Mouse (Mus musculus): ENCODE measurements around the gene Arrdc5. TPM values are rescaled to one million over a fixed set of nuclear protein-coding genes. Genes with fewer than 3 reads are reported as not detected.

Gene Arrdc5
- polyA plus RNA-seq, 1 experiment: not detected

GRCm38 (mm10) chr17:56331256-56331655 lies 31.2 kb upstream of the Arrdc5 start:
- TF ChIP-seq POLR2A (IDR thresholded peaks at IDR 0.05; ENCODE audit: low read depth, low read length): no peak
- TF ChIP-seq CTCF (IDR thresholded peaks at IDR 0.05; ENCODE audit: borderline replicate concordance, insufficient read depth, low read length): no peak
- Histone ChIP-seq H3K4me3 (ENCODE audit: insufficient read depth, low read length) (no peak overlapping the region), H3K27ac (ENCODE audit: insufficient read depth, low read length) (no peak overlapping the region), H3K4me1 (ENCODE audit: control insufficient read depth, insufficient read depth, low read length) (peaks cover 7% of the 10 kb centered on the region; the same call in 1 of the 2 replicates)

- Histone ChIP-seq H3K27ac (ENCODE audit: insufficient read depth, low read length) (no peak overlapping the region), H3K4me3 (ENCODE audit: insufficient read depth, low read length) (no peak overlapping the region), H3K4me1 (ENCODE audit: control insufficient read depth, insufficient read depth, low read length) (peaks cover 7% of the 10 kb centered on the region; the same call in 1 of the 2 replicates)
- TF ChIP-seq POLR2A (IDR thresholded peaks at IDR 0.05; ENCODE audit: low read depth, low read length): no peak
- TF ChIP-seq CTCF (IDR thresholded peaks at IDR 0.05; ENCODE audit: borderline replicate concordance, insufficient read depth, low read length): no peak
These were observed 30.3 kb upstream of the Arrdc5 start for GRCm38 (mm10) chr17:56330345-56330744.

GRCm38 (mm10) chr17:56329267-56329666 lies 29.2 kb upstream of the Arrdc5 start:
- Histone ChIP-seq H3K27ac (ENCODE audit: insufficient read depth, low read length) (no peak overlapping the region), H3K4me1 (ENCODE audit: control insufficient read depth, insufficient read depth, low read length) (peaks cover 4% of the 10 kb centered on the region; the same call in 1 of the 2 replicates), H3K4me3 (ENCODE audit: insufficient read depth, low read length) (no peak overlapping the region)
- no peak for TF ChIP-seq POLR2A (IDR thresholded peaks at IDR 0.05; ENCODE audit: low read depth, low read length)
- no peak for TF ChIP-seq CTCF (IDR thresholded peaks at IDR 0.05; ENCODE audit: borderline replicate concordance, insufficient read depth, low read length)

- Histone ChIP-seq H3K4me3 (ENCODE audit: insufficient read depth, low read length) (peak overlapping the region; percentile 75), H3K4me1 (ENCODE audit: control insufficient read depth, insufficient read depth, low read length) (peaks cover 4% of the 10 kb centered on the region; the same call in 1 of the 2 replicates), H3K27ac (ENCODE audit: insufficient read depth, low read length) (peak overlapping the region; percentile 30; the same call in 1 of the 2 replicates)
- TF ChIP-seq CTCF (IDR thresholded peaks at IDR 0.05; ENCODE audit: borderline replicate concordance, insufficient read depth, low read length) (no peak), POLR2A (IDR thresholded peaks at IDR 0.05; ENCODE audit: low read depth, low read length) (no peak)
These were observed 26.4 kb upstream of the Arrdc5 start for GRCm38 (mm10) chr17:56326153-56327147.

GRCm38 (mm10) chr17:56325450-56326152 lies 25.5 kb upstream of the Arrdc5 start, which contains the start of gene Kdm4b:
TSS of gene Kdm4b (plus strand) at chr17:56326062.
- Histone ChIP-seq H3K4me1 (ENCODE audit: control insufficient read depth, insufficient read depth, low read length) (peaks cover 4% of the 10 kb centered on the region; the same call in 1 of the 2 replicates), H3K4me3 (ENCODE audit: insufficient read depth, low read length) (peak within 1 kb of the TSS; percentile 75), H3K27ac (ENCODE audit: insufficient read depth, low read length) (peak within 1 kb of the TSS; percentile 56)
- TF ChIP-seq CTCF (IDR thresholded peaks at IDR 0.05; ENCODE audit: borderline replicate concordance, insufficient read depth, low read length): no peak
- TF ChIP-seq POLR2A (IDR thresholded peaks at IDR 0.05; ENCODE audit: low read depth, low read length): peak; percentile 71

- Histone ChIP-seq H3K4me1 (ENCODE audit: control insufficient read depth, insufficient read depth, low read length) (peaks cover 4% of the 10 kb centered on the region; the same call in 1 of the 2 replicates), H3K4me3 (ENCODE audit: insufficient read depth, low read length) (no peak overlapping the region), H3K27ac (ENCODE audit: insufficient read depth, low read length) (no peak overlapping the region)
- TF ChIP-seq CTCF (IDR thresholded peaks at IDR 0.05; ENCODE audit: borderline replicate concordance, insufficient read depth, low read length) (no peak), POLR2A (IDR thresholded peaks at IDR 0.05; ENCODE audit: low read depth, low read length) (no peak)
These were observed 24.3 kb upstream of the Arrdc5 start for GRCm38 (mm10) chr17:56324419-56324818.

GRCm38 (mm10) chr17:56309191-56309945 lies 9.3 kb upstream of the Arrdc5 start:
- Histone ChIP-seq H3K27ac (ENCODE audit: insufficient read depth, low read length) (no peak overlapping the region), H3K4me1 (ENCODE audit: control insufficient read depth, insufficient read depth, low read length) (no peaks in the 10 kb centered on the region), H3K4me3 (ENCODE audit: insufficient read depth, low read length) (no peak overlapping the region)
- TF ChIP-seq POLR2A (IDR thresholded peaks at IDR 0.05; ENCODE audit: low read depth, low read length): no peak
- TF ChIP-seq CTCF (IDR thresholded peaks at IDR 0.05; ENCODE audit: borderline replicate concordance, insufficient read depth, low read length): no peak

GRCm38 (mm10) chr17:56308088-56308487 lies 8.0 kb upstream of the Arrdc5 start:
- H3K27ac ChIP-seq (ENCODE audit: insufficient read depth, low read length): no peak overlapping the region
- no peak for TF ChIP-seq CTCF (IDR thresholded peaks at IDR 0.05; ENCODE audit: borderline replicate concordance, insufficient read depth, low read length)
- no peak for TF ChIP-seq POLR2A (IDR thresholded peaks at IDR 0.05; ENCODE audit: low read depth, low read length)
- no peak overlapping the region for H3K4me3 ChIP-seq (ENCODE audit: insufficient read depth, low read length)
- H3K4me1 ChIP-seq (ENCODE audit: control insufficient read depth, insufficient read depth, low read length): no peaks in the 10 kb centered on the region

- Histone ChIP-seq H3K27ac (ENCODE audit: insufficient read depth, low read length) (no peak overlapping the region), H3K4me3 (ENCODE audit: insufficient read depth, low read length) (peak overlapping the region; percentile 75; the same call in 1 of the 2 replicates), H3K4me1 (ENCODE audit: control insufficient read depth, insufficient read depth, low read length) (no peaks in the 10 kb centered on the region)
- no peak for TF ChIP-seq POLR2A (IDR thresholded peaks at IDR 0.05; ENCODE audit: low read depth, low read length)
- peak; percentile 23; the same call in 1 of the 2 replicates for TF ChIP-seq CTCF (IDR thresholded peaks at IDR 0.05; ENCODE audit: borderline replicate concordance, insufficient read depth, low read length)
These were observed 5.7 kb upstream of the Arrdc5 start for GRCm38 (mm10) chr17:56305826-56306225.

Measured in embryonic fibroblast, embryonic 13.5 days (primary cell).